Mouse (Mus musculus) heart, adult 10 weeks (tissue): ENCODE results near the gene Akap1. TPM values are rescaled to one million over a fixed set of nuclear protein-coding genes. Genes with fewer than 3 reads are reported as not detected.

Experiments
- polyA plus RNA-seq: library from polyadenylated mRNA; stranded (reverse); fragments of 350-450 nt; fragmentation: Illumina TruSeq; extraction: RNeasy Lipid Tissue Mini Kit (QIAGEN cat#74804); gene quantifications from one replicate; pipeline ENCODE4 v1.2.3, GENCODE M21; 2014; ENCODE audit warnings: low read depth, low replicate concordance

Akap1 gene
- 129 TPM for polyA plus RNA-seq

GRCm38 (mm10) chr11:88864458-88865197 lies at the start of gene Akap1:
TSS of gene Akap1 (minus strand) at chr11:88864586.

Other genes with a start within 250 kb of the Akap1 start
- gene Msi2, start 146.1 kb downstream of the Akap1 start, polyA plus RNA-seq = 63.2 TPM
- 20.9 TPM for gene Scpep1, start 90.9 kb upstream of the Akap1 start, polyA plus RNA-seq
- not detected for gene Elobl, start 102.3 kb upstream of the Akap1 start, polyA plus RNA-seq
- 6.0 TPM for gene Coil, start 105.7 kb upstream of the Akap1 start, polyA plus RNA-seq
- gene Trim25, start 134.8 kb upstream of the Akap1 start, polyA plus RNA-seq = 19.2 TPM
- 8.9 TPM for gene Dgke, start 202.3 kb upstream of the Akap1 start, polyA plus RNA-seq
- not detected for gene Gm525, start 209.3 kb upstream of the Akap1 start, polyA plus RNA-seq